Mouse (Mus musculus) myocyte (in vitro differentiated cells): ENCODE measurements around the gene 9930022D16Rik. TPM values are rescaled to one million over a fixed set of nuclear protein-coding genes. Genes with fewer than 3 reads are reported as not detected.

Experiments used
- H3K27me3 ChIP-seq: one replicate; pipeline ENCODE4 v1.6.1; 2011; ENCODE audit not compliant: control insufficient read depth, insufficient read depth, insufficient read length
- H3K36me3 ChIP-seq: one replicate; pipeline ENCODE4 v1.6.1; 2011; ENCODE audit not compliant: control insufficient read depth, insufficient read depth
- H3K4me2 ChIP-seq: one replicate; pipeline ENCODE4 v1.6.1; 2011; ENCODE audit warnings: low read depth, control low read depth
- H3K4me3 ChIP-seq: one replicate; pipeline ENCODE4 v1.5.1; 2011; ENCODE audit warnings: mild to moderate bottlenecking, control low read depth, moderate library complexity
- H3K79me2 ChIP-seq: one replicate; pipeline ENCODE4 v1.6.1; 2011; ENCODE audit not compliant: control insufficient read depth, insufficient read depth
- H3ac ChIP-seq: one replicate; pipeline ENCODE4 v1.6.1; 2011; ENCODE audit not compliant: control insufficient read depth, insufficient read length
- CEBPB ChIP-seq: IDR thresholded peaks from 2 replicates; pipeline ENCODE4 v1.6.1; 2011; ENCODE audit warnings: mild to moderate bottlenecking, moderate library complexity; ENCODE audit not compliant: poor library complexity, insufficient read depth, severe bottlenecking
- E2F4 ChIP-seq: IDR thresholded peaks from one replicate; pipeline ENCODE4 v1.6.1; 2011; ENCODE audit warnings: mild to moderate bottlenecking, control low read depth, moderate library complexity; ENCODE audit not compliant: insufficient read depth
- MAX ChIP-seq: IDR thresholded peaks from one replicate; pipeline ENCODE4 v1.6.1; 2011; ENCODE audit warnings: low read depth, mild to moderate bottlenecking, control low read depth
- MYOD1 ChIP-seq, 3 experiments: IDR thresholded peaks; one replicate each; pipeline ENCODE4 v1.6.1; 2011; ENCODE audit warnings: control low read depth in 2 of 3, low read depth in 2 of 3, mild to moderate bottlenecking in 2 of 3, moderate library complexity in 1 of 3; ENCODE audit not compliant: insufficient read length in 2 of 3, control insufficient read depth in 1 of 3
- MYOG ChIP-seq, 3 experiments: IDR thresholded peaks; one replicate each; pipeline ENCODE4 v1.6.1; 2011; ENCODE audit warnings: control low read depth in 2 of 3, low read depth in 2 of 3, mild to moderate bottlenecking in 2 of 3; ENCODE audit not compliant: insufficient read length in 2 of 3, control insufficient read depth in 1 of 3, insufficient read depth in 1 of 3
- POLR2A ChIP-seq: IDR thresholded peaks from one replicate; pipeline ENCODE4 v1.6.1; 2011; ENCODE audit warnings: low read depth, mild to moderate bottlenecking, control low read depth, moderate library complexity; ENCODE audit not compliant: insufficient read length
- POLR2AphosphoS2 ChIP-seq: IDR thresholded peaks from one replicate; pipeline ENCODE4 v1.6.1; 2011; ENCODE audit warnings: low read depth, control low read depth; ENCODE audit not compliant: insufficient read length
- REST ChIP-seq: IDR thresholded peaks from one replicate; pipeline ENCODE4 v1.6.1; 2011; ENCODE audit warnings: mild to moderate bottlenecking, control low read depth, moderate library complexity; ENCODE audit not compliant: insufficient read depth, insufficient read length
- SRF ChIP-seq: IDR thresholded peaks from one replicate; pipeline ENCODE4 v1.6.1; 2011; ENCODE audit warnings: low read depth; ENCODE audit not compliant: control insufficient read depth, insufficient read length
- TCF12 ChIP-seq: IDR thresholded peaks from one replicate; pipeline ENCODE4 v1.6.1; 2011; ENCODE audit warnings: mild to moderate bottlenecking, control low read depth; ENCODE audit not compliant: poor library complexity, insufficient read depth, severe bottlenecking
- TCF3 ChIP-seq: IDR thresholded peaks from one replicate; pipeline ENCODE4 v1.6.1; 2011; ENCODE audit warnings: low read depth, control low read depth; ENCODE audit not compliant: insufficient read length
- USF1 ChIP-seq: IDR thresholded peaks from one replicate; pipeline ENCODE4 v1.6.1; 2011; ENCODE audit warnings: low read depth, mild to moderate bottlenecking, control low read depth, moderate library complexity
- polyA plus RNA-seq: library from polyadenylated mRNA; unstranded; fragments of >200 nt; fragmentation: generic; extraction: Trizol; gene quantifications from one replicate; pipeline ENCODE4 v1.2.1, GENCODE M21; 2012; ENCODE audit warnings: missing spikeins

The 9930022D16Rik gene
- polyA plus RNA-seq, 1 experiment = not detected

GRCm38 (mm10) chr11:109460586-109460985 lies 46.9 kb downstream of the 9930022D16Rik start:
- Histone ChIP-seq H3K79me2 (no peaks in the 10 kb centered on the region), H3ac (no peak overlapping the region), H3K4me3 (no peak overlapping the region), H3K36me3 (peaks cover 4% of the 10 kb centered on the region), H3K27me3 (no peaks in the 10 kb centered on the region), H3K4me2 (no peak overlapping the region)
- TF ChIP-seq CEBPB = no peak
- TF ChIP-seq TCF12 = no peak
- no peak for TF ChIP-seq TCF3
- no peak for TF ChIP-seq MAX
- TF ChIP-seq SRF = no peak
- no peak for TF ChIP-seq USF1
- no peak for TF ChIP-seq E2F4
- no peak for TF ChIP-seq MYOD1 (IDR thresholded peaks at IDR 0.05; ENCODE audit: control insufficient read depth in 1 of 3, insufficient read length in 2 of 3, low read depth in 2 of 3)
- no peak for TF ChIP-seq REST
- no peak for TF ChIP-seq MYOG (IDR thresholded peaks at IDR 0.05; ENCODE audit: control insufficient read depth in 1 of 3, insufficient read depth in 1 of 3, insufficient read length in 2 of 3, low read depth in 2 of 3)
- TF ChIP-seq POLR2AphosphoS2 = no peak
- TF ChIP-seq POLR2A = no peak

DNA sequence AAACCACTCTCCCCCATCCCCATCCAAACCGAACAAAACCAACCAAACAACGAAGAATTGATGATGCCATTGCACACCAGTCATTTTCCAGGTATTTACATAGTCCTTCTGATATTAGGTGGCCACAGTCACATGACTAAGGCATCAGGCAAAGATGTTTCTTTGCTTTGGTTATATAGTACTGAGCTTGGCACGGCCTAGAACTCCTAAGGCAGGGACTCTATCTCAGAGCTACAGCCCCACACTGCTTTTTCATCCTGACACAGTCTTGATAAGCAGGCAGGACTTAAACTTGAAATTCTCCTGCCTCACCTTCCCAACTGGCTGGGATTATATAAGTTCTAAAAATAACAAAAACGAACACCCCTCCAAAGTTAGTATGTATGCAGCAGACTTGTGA lies 51.4 kb downstream of the 9930022D16Rik start:
- no peaks in the 10 kb centered on the region for H3K79me2 ChIP-seq

DNA sequence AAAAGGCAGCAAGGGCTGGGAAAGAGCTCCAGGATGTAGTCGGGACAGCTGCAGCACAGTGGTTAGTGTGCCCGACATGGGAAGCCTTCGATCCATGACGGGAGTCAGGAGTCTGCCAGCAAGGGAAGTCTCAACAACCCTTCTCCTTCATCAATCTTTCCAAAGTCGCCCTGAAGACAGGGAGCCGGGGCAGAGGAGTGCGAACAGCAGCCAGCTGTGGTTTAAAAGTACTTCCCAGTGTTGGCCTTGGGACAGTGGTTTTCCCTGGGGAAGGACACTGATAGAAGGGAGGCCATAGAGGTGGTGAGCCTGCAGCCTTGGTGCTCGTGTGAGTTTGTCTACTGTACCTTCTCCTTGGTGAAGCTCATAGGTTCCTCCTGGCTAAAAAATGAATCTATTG lies 53.3 kb downstream of the 9930022D16Rik start:
- Histone ChIP-seq H3K4me2 (no peak overlapping the region), H3K36me3 (no peaks in the 10 kb centered on the region), H3K4me3 (no peak overlapping the region), H3K79me2 (no peaks in the 10 kb centered on the region), H3K27me3 (no peaks in the 10 kb centered on the region), H3ac (no peak overlapping the region)
- TF ChIP-seq SRF = no peak
- TF ChIP-seq MAX = no peak

More for the DNA sequence above, 51.4 kb downstream of the 9930022D16Rik start:
- Histone ChIP-seq H3K36me3 (no peaks in the 10 kb centered on the region), H3K4me2 (no peak overlapping the region), H3ac (no peak overlapping the region), H3K27me3 (no peaks in the 10 kb centered on the region), H3K4me3 (no peak overlapping the region)
- TF ChIP-seq REST = no peak
- TF ChIP-seq TCF12 = no peak
- no peak for TF ChIP-seq SRF
- no peak for TF ChIP-seq MYOG (IDR thresholded peaks at IDR 0.05; ENCODE audit: control insufficient read depth in 1 of 3, insufficient read depth in 1 of 3, insufficient read length in 2 of 3, low read depth in 2 of 3)
- TF ChIP-seq E2F4 = no peak

DNA sequence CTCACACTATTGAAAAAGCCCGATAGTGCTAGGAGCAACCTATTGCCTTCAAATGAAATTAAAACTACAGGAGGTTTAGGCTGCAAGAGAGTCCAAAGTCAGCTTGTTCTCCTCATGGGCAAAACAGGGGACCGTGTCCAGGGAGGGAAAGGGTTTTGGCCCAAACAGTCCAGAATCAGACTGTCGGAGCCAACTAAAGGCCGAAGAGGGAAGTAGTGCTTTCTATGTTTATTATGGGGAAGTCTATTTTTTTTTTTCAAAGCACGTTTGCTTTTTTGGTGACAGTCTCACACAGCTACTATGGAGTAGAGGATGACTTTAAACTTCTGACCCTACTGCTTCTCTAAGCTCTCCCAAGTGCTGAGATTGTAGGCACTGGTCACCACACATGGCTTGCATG lies 54.4 kb downstream of the 9930022D16Rik start:
- Histone ChIP-seq H3K36me3 (no peaks in the 10 kb centered on the region), H3K4me2 (no peak overlapping the region), H3K79me2 (no peaks in the 10 kb centered on the region), H3K4me3 (no peak overlapping the region), H3ac (no peak overlapping the region), H3K27me3 (no peaks in the 10 kb centered on the region)
- TF ChIP-seq MAX (no peak), TCF3 (no peak), POLR2AphosphoS2 (no peak), CEBPB (no peak), MYOD1 (IDR thresholded peaks at IDR 0.05; ENCODE audit: control insufficient read depth in 1 of 3, insufficient read length in 2 of 3, low read depth in 2 of 3) (no peak), MYOG (IDR thresholded peaks at IDR 0.05; ENCODE audit: control insufficient read depth in 1 of 3, insufficient read depth in 1 of 3, insufficient read length in 2 of 3, low read depth in 2 of 3) (no peak), POLR2A (no peak), USF1 (no peak), REST (no peak), E2F4 (no peak), TCF12 (no peak), SRF (no peak)

Other genes with a start within 250 kb of the 9930022D16Rik start
- not detected for gene Rgs9, start 115.8 kb upstream of the 9930022D16Rik start, polyA plus RNA-seq
- 24.1 TPM for gene Gna13, start 51.1 kb upstream of the 9930022D16Rik start, polyA plus RNA-seq
- gene Amz2, start 12.0 kb downstream of the 9930022D16Rik start, polyA plus RNA-seq = 31.5 TPM
- gene Arsg, start 59.5 kb downstream of the 9930022D16Rik start, polyA plus RNA-seq = 2.4 TPM
- gene Slc16a6, start 59.7 kb downstream of the 9930022D16Rik start, polyA plus RNA-seq = 4.3 TPM
- 71.9 TPM for gene Wipi1, start 198.1 kb downstream of the 9930022D16Rik start, polyA plus RNA-seq
- 406 TPM for gene Prkar1a, start 235.5 kb downstream of the 9930022D16Rik start, polyA plus RNA-seq